Comparison of ENCODE assay signal across 23 mouse cellular contexts in genomic region chr14:78562121-78562520, GRCm38 (mm10). TPM values are rescaled to one million over a fixed set of nuclear protein-coding genes. Genes with fewer than 3 reads are reported as not detected.
A peak's percentile ranks its signal among the peaks of the same experiment; 100 is the strongest.
DNase-seq lines count a peak whose midpoint lies in the region; ATAC-seq and TF ChIP-seq lines count a peak whose summit lies in the region.
"Had no signal": no experiment of that assay in that cellular context is flagged by ENCODE, and none has a peak within 500 bp of the region (broad histone marks: within the 10 kb centered on the region; RNA-seq: fewer than 3 reads in every experiment).

No protein-coding gene starts in this region.

- no peak for ATAC-seq in liver, embryonic 11.5 days (replicated peaks; ENCODE audit: low FRiP score)
- ATAC-seq: CD4-positive, CD25-positive, alpha-beta regulatory T cell, adult 4 months; forebrain, embryonic 13.5 days; forebrain, postnatal 0 days had no signal

- no peak for TF ChIP-seq CTCF in left cerebral cortex, adult 2 months (IDR thresholded peaks at IDR 0.05)

- no peak overlapping the region for H3K4me3 ChIP-seq in liver, embryonic 11.5 days (ENCODE audit: low read depth, low read length)
- H3K4me3 ChIP-seq in left cerebral cortex, adult 2 months = no peak overlapping the region
- H3K4me3 ChIP-seq: embryonic facial prominence, embryonic 10.5 days; forebrain, embryonic 13.5 days; heart, embryonic 12.5 days; hindbrain, embryonic 12.5 days had no signal

- peak; percentile 15 to 17 for DNase-seq in cerebellum, postnatal 10 days
- no peak for DNase-seq in cerebellum, adult 11-12 months
- peak; percentile 20 for DNase-seq in liver, embryonic 11.5 days (ENCODE audit: low spot score)
- no peak for DNase-seq in liver
- peak; percentile 77 for DNase-seq in kidney, postnatal 14 days
- DNase-seq in layer of hippocampus, postnatal 14 days (ENCODE audit: low spot score in 2 of 2) = no peak
- DNase-seq in embryo, embryonic 9.5 days (ENCODE audit: extremely low spot score) = no peak
- DNase-seq in left cerebral cortex, adult 2 months (ENCODE audit: extremely low spot score in 1 of 2, low spot score in 2 of 2) = no peak
- DNase-seq: adrenal gland, adult 8-10 months; adrenal gland, postnatal 36 days; B cell, adult 2 months; cerebellum, adult 11 months; cerebellum, adult 9-10 months; cerebellum, postnatal 36 days; forebrain, postnatal 0 days; gastrocnemius, postnatal 25 days; heart, postnatal 36 days had no signal

- no peaks in the 10 kb centered on the region for H3K9me3 ChIP-seq in liver, embryonic 11.5 days (ENCODE audit: control insufficient read depth, low read length)
- H3K9me3 ChIP-seq: embryonic facial prominence, embryonic 10.5 days; forebrain, embryonic 13.5 days; heart, embryonic 12.5 days; hindbrain, embryonic 12.5 days had no signal

- H3K4me2 ChIP-seq in liver, embryonic 11.5 days = no peak overlapping the region
- H3K4me2 ChIP-seq: forebrain, embryonic 13.5 days; heart, embryonic 12.5 days; hindbrain, embryonic 12.5 days had no signal

- no peak overlapping the region for H3K27ac ChIP-seq in liver, embryonic 11.5 days (ENCODE audit: low read depth, low read length)
- no peak overlapping the region for H3K27ac ChIP-seq in left cerebral cortex, adult 2 months
- H3K27ac ChIP-seq: embryonic facial prominence, embryonic 10.5 days; forebrain, embryonic 13.5 days; hindbrain, embryonic 12.5 days had no signal

- no peaks in the 10 kb centered on the region for H3K27me3 ChIP-seq in liver, embryonic 11.5 days (replicated peaks; ENCODE audit: control insufficient read depth, insufficient read depth, low read length)
- H3K27me3 ChIP-seq: forebrain, embryonic 13.5 days; heart, embryonic 12.5 days; hindbrain, embryonic 12.5 days had no signal

- H3K9ac ChIP-seq in liver, embryonic 11.5 days (ENCODE audit: low read depth, low read length) = no peak overlapping the region
- H3K9ac ChIP-seq: forebrain, embryonic 13.5 days; forebrain, postnatal 0 days; heart, embryonic 12.5 days; hindbrain, embryonic 12.5 days had no signal

- intact Hi-C loops in left cerebral cortex, adult 2 months (cut with DNase I) = no loop called here

- WGBS in liver, embryonic 11.5 days = 70% methylated on average over 4 of the region's 4 CpGs

- peaks cover 6% of the 10 kb centered on the region; the same call in 1 of the 2 replicates for H3K36me3 ChIP-seq in liver, embryonic 11.5 days (ENCODE audit: control insufficient read depth, insufficient read depth, low read length)
- H3K36me3 ChIP-seq: embryonic facial prominence, embryonic 10.5 days; G1E; hindbrain, embryonic 12.5 days had no signal

- no peaks in the 10 kb centered on the region for H3K4me1 ChIP-seq in liver, embryonic 11.5 days (replicated peaks; ENCODE audit: control insufficient read depth, insufficient read depth, low read length)
- H3K4me1 ChIP-seq: forebrain, embryonic 13.5 days; heart, embryonic 12.5 days had no signal

RNA-seq across cellular contexts. Expression of gene Akap11, which starts 25.5 kb away (rescaled TPM):
- polyA plus RNA-seq in liver, embryonic 11.5 days (2014; fragmentation: Nextera tagmentation; extraction: Ambion mirVana) = 10.0 and 10.1 TPM in 2 replicates
- 100 to 1,000 TPM; 169 to 185 TPM for total RNA-seq in layer of hippocampus, postnatal 14 days (2021)
- total RNA-seq in left cerebral cortex, adult 2 months (2021) = 100 to 1,000 TPM; 172 to 182 TPM

Comparison
In these comparisons a context has a peak if more than half of its experiments do, and no peak if none do; other contexts are left out.
1. DNase-seq: peak in cerebellum, postnatal 10 days (2 of 2), liver, embryonic 11.5 days (single experiment) and kidney, postnatal 14 days (single experiment); none in cerebellum, adult 11-12 months (single experiment), liver (single experiment), layer of hippocampus, postnatal 14 days (0 of 2), embryo, embryonic 9.5 days (single experiment) and left cerebral cortex, adult 2 months (0 of 2).